Mouse (Mus musculus): ENCODE data around the gene Gpr26.

DNA sequence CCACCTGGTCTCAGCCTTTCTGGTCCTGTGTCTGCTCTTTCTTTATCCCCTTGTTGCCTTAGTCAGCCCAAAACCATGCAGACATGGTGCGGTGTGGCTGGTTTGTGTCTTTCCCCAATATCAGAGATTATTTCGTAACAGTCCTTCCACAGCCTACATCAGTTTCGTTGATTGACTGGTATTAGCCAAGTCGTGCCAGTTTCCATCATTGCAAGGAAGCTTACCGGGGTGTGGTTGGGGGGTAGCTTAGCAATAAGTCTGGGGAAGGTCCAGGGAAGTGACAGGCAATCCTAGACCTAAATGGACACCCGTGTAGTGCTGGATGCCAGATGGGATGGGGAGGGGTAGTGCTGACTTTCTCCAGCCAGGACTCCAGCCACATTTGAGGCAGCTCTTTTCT is 59.3 kb downstream of the Gpr26 start:
- no peak for TF ChIP-seq TAL1 (IDR thresholded peaks at IDR 0.05; ENCODE audit: low read length)
- no peak for TF ChIP-seq GATA1 (IDR thresholded peaks at IDR 0.05; ENCODE audit: low read length)
